Mouse (Mus musculus) Patski (cell line): ENCODE data around the gene Best2. TPM values are rescaled to one million over a fixed set of nuclear protein-coding genes. Genes with fewer than 3 reads are reported as not detected.

Experiments used
- ATAC-seq: fragments of 100-300 bp; one replicate; pipeline ENCODE4 v1.8.0; 2021
- CTCF ChIA-PET: fragments of 350-600 bp; sonication (Branson Sonifier 250); formaldehyde crosslinking; loops from one replicate; lab custom pipeline; 2022; ENCODE audit warnings: inconsistent platforms; lab: Charles Lee
- POLR2A ChIA-PET: fragments of 350-600 bp; sonication (Branson Sonifier 250); formaldehyde crosslinking; loops from one replicate; lab custom pipeline; 2022; ENCODE audit warnings: antibody characterized with exemption, inconsistent platforms; lab: Charles Lee
- DNase-seq: peaks from one replicate; pipeline ENCODE4 v3.0.0-alpha.2; 2011; ENCODE audit warnings: low read depth, low spot score
- H3K27me3 ChIP-seq: fragments of 371-371 bp; one replicate; pipeline ENCODE4 v1.5.1; 2021
- CTCF ChIP-seq: fragments of 100-300 bp; IDR thresholded peaks from one replicate; pipeline ENCODE4 v1.5.1; 2021
- in situ Hi-C: fragments of 300-500 bp; cut with MboI; formaldehyde crosslinking; loops from 3 replicates; pipeline ENCODE4 v1.11.1; 2018; ENCODE audit warnings: low pct_unique_long_range_greater_than_20kb, mixed read lengths
- polyA plus RNA-seq: library from polyadenylated mRNA; unstranded; gene quantifications from one replicate; pipeline ENCODE4 v1.2.3, GENCODE M21; 2021

Gene Best2
- polyA plus RNA-seq, 1 experiment from 2014 or later: 0.05 TPM

DNA sequence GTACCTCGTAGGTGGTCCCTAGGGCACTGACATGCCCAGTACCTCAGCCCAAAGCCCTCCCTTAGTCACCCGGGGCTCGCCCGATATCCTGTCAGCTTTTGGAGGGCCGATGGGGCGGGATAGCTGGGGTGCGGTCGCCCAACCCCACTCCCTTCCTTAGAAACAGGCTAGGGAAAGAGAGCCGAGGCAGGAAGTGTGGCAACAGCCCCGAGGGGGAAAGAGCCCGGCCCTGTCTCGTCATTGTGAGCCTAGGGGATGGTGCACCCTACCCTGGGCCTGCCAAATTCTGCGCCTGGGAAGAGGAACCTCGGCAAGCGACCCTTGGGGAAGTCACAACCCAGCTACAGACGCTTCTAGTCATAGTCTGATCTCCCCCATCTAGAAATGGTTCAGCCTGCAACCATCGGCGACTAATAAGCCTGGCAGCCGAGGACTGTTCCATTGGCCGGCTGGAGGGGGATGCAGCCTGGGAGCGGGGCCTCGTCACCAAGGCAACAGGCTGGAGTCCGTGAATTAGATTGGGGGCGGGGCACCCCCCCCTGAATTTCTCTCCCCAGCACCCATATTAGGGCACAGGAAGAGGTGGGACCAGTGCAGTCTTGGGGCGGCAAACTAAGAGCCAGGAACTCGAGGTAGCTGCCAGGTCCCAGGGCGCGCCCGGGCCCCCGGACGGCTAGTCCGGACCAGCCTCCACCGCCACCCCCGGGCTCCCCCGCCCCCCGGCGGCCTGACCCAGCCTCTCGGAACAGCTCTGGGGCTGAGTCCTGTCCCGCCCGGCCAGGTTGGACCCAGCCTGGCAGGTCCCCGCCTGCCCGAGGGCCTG is 34.5 kb downstream of the Best2 start:
- ATAC-seq: peak; percentile 22
- no peak for DNase-seq
- POLR2A ChIA-PET: interaction anchor here (1.3 to 9.8 kb wide), 5 partner anchors 8 to 91 kb away, joined by 3 to 225 read pairs (median 5); partner anchors contain the start of genes Dhps, Gm49661, Hook2 and Prdx2
- CTCF ChIA-PET: interaction anchor here (13.4 kb wide), 1 partner anchor 11 kb away, joined by 351 read pairs; the partner anchor contains the start of gene Hook2
- TF ChIP-seq CTCF: no peak
- no peaks in the 10 kb centered on the region for H3K27me3 ChIP-seq
- in situ Hi-C loops: loop anchor here (10.0 kb wide), 2 partner anchors 315 to 775 kb away; partner anchors contain the start of gene Ier2

- in situ Hi-C loops: no loop called here
- CTCF ChIA-PET: interaction anchor here (1.0 to 13.4 kb wide), 2 partner anchors 12 to 21 kb away, joined by 4 to 351 read pairs; partner anchors contain the start of gene Hook2
- no peaks in the 10 kb centered on the region for H3K27me3 ChIP-seq
- no peak for TF ChIP-seq CTCF
- ATAC-seq: peak; percentile 22
- DNase-seq: no peak
- POLR2A ChIA-PET: interaction anchor here (0.5 to 9.8 kb wide), 6 partner anchors 9 to 320 kb away, joined by 3 to 225 read pairs (median 4); partner anchors contain the start of genes Gm49661, Hook2, Prdx2 and Rnaseh2a
Observed at GRCm38 (mm10) chr8:84978248-84978940, 35.9 kb downstream of the Best2 start, which contains the start of gene Junb. Junb (minus strand) TSS chr8:84978718.

GRCm38 (mm10) chr8:84977435-84978247 is 36.7 kb downstream of the Best2 start:
- no peak for TF ChIP-seq CTCF
- in situ Hi-C loops: no loop called here
- DNase-seq (no peak), ATAC-seq (no peak)
- POLR2A ChIA-PET: interaction anchor here (0.5 to 9.8 kb wide), 7 partner anchors 9 to 320 kb away, joined by 3 to 225 read pairs (median 5); partner anchors contain the start of genes Gm49661, Hook2, Prdx2 and Rnaseh2a
- CTCF ChIA-PET: interaction anchor here (1.0 to 13.4 kb wide), 2 partner anchors 13 to 21 kb away, joined by 4 to 351 read pairs; partner anchors contain the start of gene Hook2
- no peaks in the 10 kb centered on the region for H3K27me3 ChIP-seq

DNA sequence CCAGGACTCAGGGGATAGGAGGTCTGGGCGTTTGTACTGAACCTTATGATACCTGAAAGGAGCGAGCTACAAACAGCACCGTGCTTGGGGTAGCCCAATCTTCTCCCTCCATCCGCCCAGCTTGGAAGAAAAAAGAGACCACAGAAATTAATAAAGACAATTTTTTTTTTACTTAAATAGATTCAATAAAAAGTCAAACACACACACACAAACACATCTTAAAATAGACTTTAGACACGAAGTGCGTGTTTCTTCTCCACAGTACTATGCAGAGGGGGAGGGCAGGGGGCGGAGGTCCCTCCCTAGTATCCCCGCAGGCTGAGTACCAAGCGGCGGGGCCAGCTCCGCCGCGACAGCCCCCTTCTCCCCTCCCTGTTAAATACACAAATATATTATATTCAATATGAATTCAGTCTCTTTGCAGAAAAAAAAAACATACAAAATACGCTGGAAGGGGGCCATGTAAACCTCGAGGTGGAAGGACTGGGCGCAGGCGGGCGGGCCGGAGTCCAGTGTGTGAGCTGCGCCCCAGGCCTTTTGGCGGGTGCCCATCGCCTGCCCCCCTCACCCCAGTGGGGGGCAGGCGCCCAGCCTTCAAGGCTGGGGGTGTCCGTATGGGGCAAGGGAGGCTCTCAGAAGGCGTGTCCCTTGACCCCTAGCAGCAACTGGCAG is 37.4 kb downstream of the Best2 start:
- H3K27me3 ChIP-seq: no peaks in the 10 kb centered on the region
- in situ Hi-C loops: no loop called here
- ChIA-PET CTCF (interaction anchor here (3.0 to 13.4 kb wide), 2 partner anchors 8 to 14 kb away, joined by 24 to 351 read pairs; partner anchors contain the start of gene Hook2), POLR2A (interaction anchor here (0.9 to 9.8 kb wide), 5 partner anchors 8 to 50 kb away, joined by 3 to 225 read pairs (median 7); partner anchors contain the start of genes Gm49661, Hook2, Prdx2 and Rnaseh2a)
- no peak for TF ChIP-seq CTCF
- ATAC-seq (no peak), DNase-seq (no peak)

- H3K27me3 ChIP-seq: no peaks in the 10 kb centered on the region
- CTCF ChIA-PET: interaction anchor here (1.8 to 13.4 kb wide), 5 partner anchors 8 to 62 kb away, joined by 8 to 351 read pairs (median 24); partner anchors contain the start of gene Hook2
- POLR2A ChIA-PET: interaction anchor here (0.9 to 9.8 kb wide), 7 partner anchors 9 to 50 kb away, joined by 3 to 225 read pairs (median 7); partner anchors contain the start of genes Hook2 and Trir
- peak; percentile 24 for ATAC-seq
- no peak for DNase-seq
- in situ Hi-C loops: no loop called here
- no peak for TF ChIP-seq CTCF
Observed at GRCm38 (mm10) chr8:84976031-84976762, 38.1 kb downstream of the Best2 start.

DNA sequence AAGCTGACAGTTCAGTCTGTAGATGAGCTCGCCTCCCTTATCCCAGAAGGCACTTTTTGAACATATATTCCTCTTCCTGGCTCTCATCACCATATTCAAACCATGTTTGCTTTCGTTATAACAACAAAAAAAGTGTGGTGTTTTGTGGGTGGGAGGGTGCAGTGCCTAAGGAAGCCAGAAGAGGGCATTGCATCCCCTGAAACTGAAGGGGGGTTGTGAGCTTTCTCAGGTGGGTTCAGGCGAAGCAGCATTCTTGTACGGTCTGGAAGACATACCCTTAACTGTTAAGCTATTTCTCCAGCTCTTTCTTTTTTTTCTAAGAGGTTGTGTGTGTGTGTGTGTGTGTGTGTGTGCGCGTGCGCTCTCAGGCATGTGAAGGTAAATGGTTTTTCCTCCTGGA is 38.9 kb downstream of the Best2 start:
- no peak for DNase-seq
- no peak for TF ChIP-seq CTCF
- ChIA-PET CTCF (interaction anchor here (1.0 to 13.4 kb wide), 10 partner anchors 9 to 70 kb away, joined by 3 to 351 read pairs (median 8); partner anchors contain the start of gene Hook2), POLR2A (interaction anchor here (0.6 to 9.8 kb wide), 10 partner anchors 9 to 313 kb away, joined by 3 to 225 read pairs (median 6); partner anchors contain the start of genes Gm5741, Hook2, Ier2 and Trir)
- ATAC-seq: no peak
- in situ Hi-C loops: no loop called here
- H3K27me3 ChIP-seq: no peaks in the 10 kb centered on the region

- ChIA-PET CTCF (interaction anchor here (0.9 to 13.4 kb wide), 12 partner anchors 9 to 69 kb away, joined by 3 to 351 read pairs (median 8); partner anchors contain the start of gene Hook2), POLR2A (interaction anchor here (1.1 to 9.8 kb wide), 7 partner anchors 8 to 312 kb away, joined by 3 to 225 read pairs (median 5); partner anchors contain the start of genes Hook2 and Ier2)
- in situ Hi-C loops: no loop called here
- ATAC-seq (no peak), DNase-seq (no peak)
- no peaks in the 10 kb centered on the region for H3K27me3 ChIP-seq
- no peak for TF ChIP-seq CTCF
Observed at GRCm38 (mm10) chr8:84974543-84975142, 39.7 kb downstream of the Best2 start.
